Mouse (Mus musculus): ENCODE measurements around the gene Noxa1. TPM values are rescaled to one million over a fixed set of nuclear protein-coding genes. Genes with fewer than 3 reads are reported as not detected.

The Noxa1 gene
- total and polyA plus RNA-seq, 2 experiments from 2014 or later: not detected

DNA sequence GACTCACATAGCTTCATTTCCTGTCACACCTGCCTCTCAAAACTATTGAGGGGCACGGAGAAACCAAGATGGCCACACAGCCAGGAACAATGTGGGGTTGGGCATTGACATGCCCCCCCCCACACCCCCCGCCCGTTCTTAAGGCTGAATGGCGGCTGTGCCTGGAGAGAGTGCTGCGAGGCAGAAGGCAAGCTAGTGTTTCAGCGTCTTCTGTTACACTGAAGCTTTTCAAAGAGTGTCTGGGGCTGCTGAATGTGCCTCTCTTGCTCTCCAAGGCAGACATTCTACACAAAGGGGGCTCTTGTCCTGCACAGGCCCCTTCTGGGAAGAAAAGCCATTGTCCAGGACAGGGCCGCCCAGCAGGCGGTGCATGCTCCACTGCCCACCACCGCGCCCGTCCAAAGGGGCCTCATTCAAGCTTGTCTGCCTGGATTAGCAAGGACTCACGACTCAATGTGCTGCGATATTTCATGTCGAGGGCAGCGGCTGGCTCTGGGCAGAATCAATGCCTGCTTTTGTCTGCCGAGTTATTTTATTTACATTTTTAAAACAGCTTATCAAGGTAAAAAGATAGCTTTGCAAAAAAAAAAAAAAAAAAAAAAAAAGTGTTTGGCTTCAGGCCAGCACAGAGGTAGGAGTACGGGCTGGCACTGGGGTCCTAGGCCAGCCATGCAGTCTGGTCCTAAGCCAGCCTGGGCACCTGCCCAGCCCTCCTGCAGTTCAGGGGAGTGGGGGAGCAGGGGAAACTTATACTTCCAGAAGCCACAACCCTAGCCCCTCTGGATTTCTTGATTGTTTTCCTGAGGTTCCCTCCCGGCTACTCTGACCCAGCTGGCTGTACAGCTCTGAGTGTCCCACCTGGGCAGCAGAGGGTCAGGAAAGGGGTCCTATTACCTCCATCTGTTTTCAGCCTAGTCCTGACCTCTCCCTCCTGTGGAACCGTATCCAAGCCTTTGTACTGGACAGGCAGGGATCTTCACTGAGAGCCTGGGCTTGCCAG, 31.4 kb upstream of the Noxa1 start:
- no peaks in the 10 kb centered on the region for H3K27me3 ChIP-seq (ENCODE audit: insufficient read depth, low read length)
- no peak overlapping the region for H3K4me3 ChIP-seq (ENCODE audit: low read length)
- no peaks in the 10 kb centered on the region for H3K36me3 ChIP-seq (ENCODE audit: insufficient read depth, low read length)
- TF ChIP-seq CTCF (IDR thresholded peaks at IDR 0.05; ENCODE audit: low read depth): peak; percentile 45
- no peak overlapping the region for H3K9ac ChIP-seq (replicated peaks; ENCODE audit: low read length)
- H3K27ac ChIP-seq: peak overlapping the region; percentile 71
- ATAC-seq (peak; percentile 94), DNase-seq (ENCODE audit: low spot score) (peak; percentile 85)
- no peak overlapping the region for H3K4me2 ChIP-seq (ENCODE audit: low read depth, low read length)
- H3K9me3 ChIP-seq (ENCODE audit: low read length): no peaks in the 10 kb centered on the region
- 11% methylated on average over 19 of the region's 19 CpGs for WGBS
- H3K4me1 ChIP-seq (ENCODE audit: insufficient read depth, low read length): peaks cover 5% of the 10 kb centered on the region; the same call in 1 of the 2 replicates

DNA sequence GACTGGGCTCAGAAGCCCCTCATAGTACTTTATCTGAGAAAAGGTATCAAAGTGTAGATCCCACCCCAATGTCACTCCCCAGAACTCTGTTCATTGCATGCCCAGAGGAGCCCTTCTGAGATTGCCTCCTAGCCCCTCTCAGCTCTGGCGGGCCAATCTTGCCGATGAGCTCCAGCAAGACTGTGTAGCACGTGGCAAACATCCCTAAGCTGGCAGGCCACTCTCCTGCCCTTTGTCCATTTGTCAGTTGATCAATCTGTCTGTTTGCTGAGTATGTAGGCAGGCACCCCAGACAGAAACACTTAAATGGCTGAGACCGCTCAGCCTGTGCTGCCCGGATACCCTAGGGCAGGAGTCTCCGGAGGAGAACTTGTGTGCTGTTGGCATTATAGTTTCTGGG, 30.2 kb upstream of the Noxa1 start:
- Histone ChIP-seq H3K9me3 (ENCODE audit: low read length) (no peaks in the 10 kb centered on the region), H3K9ac (replicated peaks; ENCODE audit: low read length) (no peak overlapping the region), H3K36me3 (ENCODE audit: insufficient read depth, low read length) (no peaks in the 10 kb centered on the region), H3K4me2 (ENCODE audit: low read depth, low read length) (no peak overlapping the region), H3K4me1 (ENCODE audit: insufficient read depth, low read length) (peaks cover 5% of the 10 kb centered on the region; the same call in 1 of the 2 replicates), H3K27ac (peak overlapping the region; percentile 71; the same call in 1 of the 2 replicates), H3K4me3 (ENCODE audit: low read length) (no peak overlapping the region), H3K27me3 (ENCODE audit: insufficient read depth, low read length) (no peaks in the 10 kb centered on the region)
- no peak for TF ChIP-seq CTCF (IDR thresholded peaks at IDR 0.05; ENCODE audit: low read depth)
- ATAC-seq (no peak), DNase-seq (ENCODE audit: low spot score) (no peak)
- 58% methylated on average over 6 of the region's 6 CpGs for WGBS

DNA sequence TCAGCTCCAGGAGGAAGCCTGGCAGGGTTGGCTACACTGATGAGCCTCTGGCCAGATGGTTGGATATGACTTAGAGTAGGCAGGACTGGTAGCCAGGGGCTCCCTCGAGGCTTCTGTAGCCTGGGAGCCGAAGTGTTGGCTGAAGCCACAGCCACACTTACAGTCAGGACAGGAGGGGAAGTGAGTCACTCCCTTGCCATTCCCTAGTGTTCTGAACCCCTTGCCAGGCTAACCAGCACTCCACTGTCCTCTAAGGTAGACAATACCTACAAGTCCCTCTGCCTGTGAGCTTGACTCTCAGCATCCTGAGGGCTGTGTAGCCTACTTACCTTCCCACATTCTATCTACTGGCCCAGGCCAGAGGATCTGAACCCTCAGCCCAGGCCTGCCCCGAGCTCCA, 29.5 kb upstream of the Noxa1 start:
- H3K4me2 ChIP-seq (ENCODE audit: low read depth, low read length): no peak overlapping the region
- 47% methylated on average over 3 of the region's 3 CpGs for WGBS
- H3K4me3 ChIP-seq (ENCODE audit: low read length): no peak overlapping the region
- H3K4me1 ChIP-seq (ENCODE audit: insufficient read depth, low read length): peaks cover 5% of the 10 kb centered on the region; the same call in 1 of the 2 replicates
- H3K9me3 ChIP-seq (ENCODE audit: low read length): no peaks in the 10 kb centered on the region
- no peak overlapping the region for H3K9ac ChIP-seq (replicated peaks; ENCODE audit: low read length)
- H3K36me3 ChIP-seq (ENCODE audit: insufficient read depth, low read length): no peaks in the 10 kb centered on the region
- H3K27ac ChIP-seq: no peak overlapping the region
- no peak for DNase-seq (ENCODE audit: low spot score)
- ATAC-seq: no peak
- no peak for TF ChIP-seq CTCF (IDR thresholded peaks at IDR 0.05; ENCODE audit: low read depth)
- H3K27me3 ChIP-seq (ENCODE audit: insufficient read depth, low read length): no peaks in the 10 kb centered on the region

DNA sequence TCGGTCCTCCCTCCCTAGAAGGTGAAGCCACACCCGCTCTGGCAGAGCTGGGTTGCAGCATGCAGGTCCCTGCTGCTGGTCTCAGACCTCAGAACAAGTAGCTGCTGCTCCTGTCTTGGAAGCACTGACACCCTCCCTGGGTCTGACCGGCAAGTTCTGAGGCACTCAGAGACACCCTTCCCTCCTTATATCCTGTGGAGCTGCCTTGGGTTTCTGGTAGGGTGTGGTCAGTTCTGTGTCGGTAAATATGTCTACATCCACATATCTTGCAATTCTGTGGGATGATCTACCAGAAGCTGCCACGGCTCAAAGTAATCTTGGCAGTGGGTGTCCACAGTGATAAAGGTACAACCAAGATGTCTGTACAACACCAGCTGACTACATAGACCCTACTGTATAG, 28.6 kb upstream of the Noxa1 start:
- Histone ChIP-seq H3K9ac (replicated peaks; ENCODE audit: low read length) (no peak overlapping the region), H3K36me3 (ENCODE audit: insufficient read depth, low read length) (no peaks in the 10 kb centered on the region), H3K4me3 (ENCODE audit: low read length) (no peak overlapping the region), H3K4me2 (ENCODE audit: low read depth, low read length) (no peak overlapping the region), H3K27ac (no peak overlapping the region), H3K4me1 (ENCODE audit: insufficient read depth, low read length) (peaks cover 5% of the 10 kb centered on the region; the same call in 1 of the 2 replicates), H3K27me3 (ENCODE audit: insufficient read depth, low read length) (no peaks in the 10 kb centered on the region), H3K9me3 (ENCODE audit: low read length) (no peaks in the 10 kb centered on the region)
- TF ChIP-seq CTCF (IDR thresholded peaks at IDR 0.05; ENCODE audit: low read depth): no peak
- WGBS: 87% methylated on average over 5 of the region's 5 CpGs
- DNase-seq (ENCODE audit: low spot score) (no peak), ATAC-seq (no peak)

DNA sequence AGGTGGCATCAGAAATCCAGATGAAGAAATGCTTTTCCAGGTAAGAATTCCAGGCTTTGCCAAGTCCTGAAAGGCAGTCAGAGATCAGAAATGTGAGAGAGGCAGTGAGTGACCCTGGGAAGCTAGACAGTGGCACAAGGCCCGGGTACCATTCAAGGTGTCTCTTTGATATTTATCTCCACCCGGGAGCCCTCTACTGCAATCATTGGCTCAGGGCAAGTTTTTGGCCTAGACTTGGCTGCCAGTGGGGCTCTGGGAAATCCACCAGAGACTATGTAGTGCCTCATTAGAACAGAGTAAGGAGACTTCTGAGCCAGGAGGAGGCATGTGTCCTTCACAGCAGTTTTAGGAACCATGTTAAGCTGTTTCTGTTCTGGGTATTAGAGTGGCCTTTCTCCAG, 27.7 kb upstream of the Noxa1 start:
- no peak for DNase-seq (ENCODE audit: low spot score)
- H3K4me3 ChIP-seq (ENCODE audit: low read length): no peak overlapping the region
- no peak for ATAC-seq
- no peak overlapping the region for H3K9ac ChIP-seq (replicated peaks; ENCODE audit: low read length)
- 51% methylated on average over 2 of the region's 2 CpGs for WGBS
- H3K36me3 ChIP-seq (ENCODE audit: insufficient read depth, low read length): no peaks in the 10 kb centered on the region
- H3K27me3 ChIP-seq (ENCODE audit: insufficient read depth, low read length): no peaks in the 10 kb centered on the region
- no peak for TF ChIP-seq CTCF (IDR thresholded peaks at IDR 0.05; ENCODE audit: low read depth)
- no peaks in the 10 kb centered on the region for H3K9me3 ChIP-seq (ENCODE audit: low read length)
- no peak overlapping the region for H3K4me2 ChIP-seq (ENCODE audit: low read depth, low read length)
- no peak overlapping the region for H3K27ac ChIP-seq
- H3K4me1 ChIP-seq (ENCODE audit: insufficient read depth, low read length): peaks cover 5% of the 10 kb centered on the region; the same call in 1 of the 2 replicates

DNA sequence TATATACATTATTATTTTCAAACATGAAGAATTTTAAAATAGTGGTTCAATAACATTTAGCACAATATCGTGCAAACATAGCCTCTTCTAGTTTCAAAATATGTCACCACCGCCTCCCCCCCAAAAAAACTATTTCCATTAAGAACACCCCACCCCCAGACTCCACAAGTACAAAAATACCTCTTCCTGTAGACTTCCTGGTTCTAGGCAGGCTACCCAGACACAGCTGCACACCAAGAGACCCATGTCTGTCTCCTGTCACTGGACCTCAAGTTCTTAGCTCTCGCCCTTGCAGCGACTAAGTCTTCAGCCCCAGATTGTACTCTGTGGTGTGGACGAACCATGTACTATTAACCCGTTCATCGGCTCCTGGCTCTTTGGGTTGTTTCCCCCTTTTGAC, 26.0 kb upstream of the Noxa1 start:
- ATAC-seq: no peak
- H3K4me2 ChIP-seq (ENCODE audit: low read depth, low read length): no peak overlapping the region

DNA sequence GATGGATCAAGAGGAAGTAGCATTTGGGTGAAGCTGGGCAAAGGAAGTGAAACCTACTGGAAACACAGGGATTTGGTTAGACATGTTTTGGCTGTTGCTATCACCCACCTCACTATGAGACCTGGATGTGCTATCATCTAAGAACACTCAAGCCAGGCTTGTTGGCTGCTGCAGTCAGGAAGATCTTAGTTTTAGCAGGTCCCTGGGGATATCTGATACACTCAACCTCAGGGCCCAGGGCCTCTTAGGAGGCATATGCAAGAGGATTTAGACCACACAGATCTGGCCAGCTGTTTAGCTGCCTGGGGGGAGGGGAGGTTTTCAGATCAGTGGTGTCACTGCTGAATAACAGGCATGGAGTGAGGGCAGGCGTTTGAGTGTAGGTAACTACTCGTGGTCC, 20.5 kb upstream of the Noxa1 start:
- no peaks in the 10 kb centered on the region for H3K27me3 ChIP-seq (ENCODE audit: insufficient read depth, low read length)
- ATAC-seq (no peak), DNase-seq (ENCODE audit: low spot score) (no peak)
- no peaks in the 10 kb centered on the region for H3K9me3 ChIP-seq (ENCODE audit: low read length)
- WGBS: 66% methylated on average over 2 of the region's 2 CpGs
- no peaks in the 10 kb centered on the region for H3K4me1 ChIP-seq (ENCODE audit: insufficient read depth, low read length)
- H3K36me3 ChIP-seq (ENCODE audit: insufficient read depth, low read length): no peaks in the 10 kb centered on the region
- no peak overlapping the region for H3K9ac ChIP-seq (replicated peaks; ENCODE audit: low read length)
- TF ChIP-seq CTCF (IDR thresholded peaks at IDR 0.05; ENCODE audit: low read depth): no peak
- no peak overlapping the region for H3K27ac ChIP-seq
- H3K4me2 ChIP-seq (ENCODE audit: low read depth, low read length): no peak overlapping the region
- no peak overlapping the region for H3K4me3 ChIP-seq (ENCODE audit: low read length)

More for the DNA sequence above, 26.0 kb upstream of the Noxa1 start:
- Histone ChIP-seq H3K27ac (no peak overlapping the region), H3K36me3 (ENCODE audit: insufficient read depth, low read length) (no peaks in the 10 kb centered on the region), H3K9me3 (ENCODE audit: low read length) (no peaks in the 10 kb centered on the region), H3K4me1 (ENCODE audit: insufficient read depth, low read length) (no peaks in the 10 kb centered on the region), H3K4me3 (ENCODE audit: low read length) (no peak overlapping the region), H3K9ac (replicated peaks; ENCODE audit: low read length) (no peak overlapping the region), H3K27me3 (ENCODE audit: insufficient read depth, low read length) (no peaks in the 10 kb centered on the region)
- WGBS: 90% methylated on average over 7 of the region's 7 CpGs
- no peak for DNase-seq (ENCODE audit: low spot score)
- no peak for TF ChIP-seq CTCF (IDR thresholded peaks at IDR 0.05; ENCODE audit: low read depth)

Measured in hindbrain, postnatal 0 days (tissue).